Comparison of ENCODE assay signal across 11 mouse cellular contexts in genomic region chr2:158609681-158610080, GRCm38 (mm10). TPM values are rescaled to one million over a fixed set of nuclear protein-coding genes. Genes with fewer than 3 reads are reported as not detected.
DNase-seq lines count a peak whose midpoint lies in the region; ATAC-seq and TF ChIP-seq lines count a peak whose summit lies in the region.
"Had no signal": no experiment of that assay in that cellular context is flagged by ENCODE, and none has a peak within 500 bp of the region (broad histone marks: within the 10 kb centered on the region; RNA-seq: fewer than 3 reads in every experiment).

No protein-coding gene starts in this region.

- peak overlapping the region; percentile 34 for H3K4me2 ChIP-seq in kidney, postnatal 0 days (ENCODE audit: low read length)
- H3K4me2 ChIP-seq in hindbrain, embryonic 12.5 days (replicated peaks) = peak overlapping the region; percentile 52

- H3K27ac ChIP-seq in kidney, postnatal 0 days = no peak overlapping the region
- H3K27ac ChIP-seq in embryonic facial prominence, embryonic 10.5 days (replicated peaks) = no peak overlapping the region
- H3K27ac ChIP-seq in hindbrain, embryonic 12.5 days = peak overlapping the region; percentile 92
- H3K27ac ChIP-seq: gastrocnemius, adult 2 months had no signal

- no peak for DNase-seq in kidney, postnatal 0 days (ENCODE audit: low spot score)
- DNase-seq in kidney, postnatal 10 days = no peak
- peak; percentile 53 for DNase-seq in embryonic facial prominence, embryonic 10.5 days (ENCODE audit: low spot score)
- DNase-seq in neural tube, embryonic 10.5 days (ENCODE audit: extremely low spot score, low spot score) = peak; percentile 41
- no peak for DNase-seq in T-cell, adult 2 months (ENCODE audit: low spot score)
- DNase-seq in MN1 (ENCODE audit: low spot score) = no peak
- DNase-seq in natural killer cell, adult 2 months (ENCODE audit: low spot score in 2 of 2) = no peak
- DNase-seq: cerebellum, adult 18-20 months; gastrocnemius, adult 2 months had no signal

- peaks cover 74% of the 10 kb centered on the region for H3K27me3 ChIP-seq in kidney, postnatal 0 days (ENCODE audit: insufficient read depth, low read length)
- peaks cover 100% of the 10 kb centered on the region for H3K27me3 ChIP-seq in embryonic facial prominence, embryonic 10.5 days (replicated peaks; ENCODE audit: low read depth, poor library complexity, severe bottlenecking)
- H3K27me3 ChIP-seq in hindbrain, embryonic 12.5 days = peaks cover 89% of the 10 kb centered on the region

- H3K9ac ChIP-seq in kidney, postnatal 0 days (ENCODE audit: low read depth, low read length) = no peak overlapping the region
- H3K9ac ChIP-seq in hindbrain, embryonic 12.5 days = peak overlapping the region; percentile 69

- H3K4me1 ChIP-seq in kidney, postnatal 0 days (replicated peaks; ENCODE audit: insufficient read depth, low read length) = peaks cover 7% of the 10 kb centered on the region; the same call in 1 of the 2 replicates
- H3K4me1 ChIP-seq in embryonic facial prominence, embryonic 10.5 days = peaks cover 39% of the 10 kb centered on the region
- peaks cover 27% of the 10 kb centered on the region for H3K4me1 ChIP-seq in hindbrain, embryonic 12.5 days

- no peaks in the 10 kb centered on the region for H3K9me3 ChIP-seq in kidney, postnatal 0 days (replicated peaks; ENCODE audit: low read length)
- no peaks in the 10 kb centered on the region for H3K9me3 ChIP-seq in embryonic facial prominence, embryonic 10.5 days
- H3K9me3 ChIP-seq in hindbrain, embryonic 12.5 days (replicated peaks) = no peaks in the 10 kb centered on the region

- 0 out of 2 replicates have a peak overlapping the region, but pooled peaks have one; percentile 11 for H3K4me3 ChIP-seq in kidney, postnatal 0 days (replicated peaks; ENCODE audit: low read depth, low read length)
- H3K4me3 ChIP-seq in embryonic facial prominence, embryonic 10.5 days = peak overlapping the region; percentile 46
- peak overlapping the region; percentile 49 for H3K4me3 ChIP-seq in hindbrain, embryonic 12.5 days

- H3K36me3 ChIP-seq in kidney, postnatal 0 days (ENCODE audit: insufficient read depth, low read length) = no peaks in the 10 kb centered on the region
- no peaks in the 10 kb centered on the region for H3K36me3 ChIP-seq in embryonic facial prominence, embryonic 10.5 days (replicated peaks)
- no peaks in the 10 kb centered on the region for H3K36me3 ChIP-seq in hindbrain, embryonic 12.5 days

- no peak for TF ChIP-seq CTCF in kidney, postnatal 0 days (IDR thresholded peaks at IDR 0.05; ENCODE audit: low read depth)

- WGBS in kidney, postnatal 0 days = under 1% methylated on average over 27 of the region's 27 CpGs
- under 1% methylated on average over 27 of the region's 27 CpGs for WGBS in embryonic facial prominence, embryonic 10.5 days
- under 1% methylated on average over 27 of the region's 27 CpGs for WGBS in hindbrain, embryonic 12.5 days

- no peak for ATAC-seq in kidney, postnatal 0 days (replicated peaks; ENCODE audit: low FRiP score, low read depth)
- no peak for ATAC-seq in hindbrain, embryonic 12.5 days (ENCODE audit: low FRiP score)
- ATAC-seq: Patski had no signal

RNA-seq across cellular contexts. Expression of gene Slc32a1, which starts 0.9 kb away (rescaled TPM):
- polyA plus RNA-seq in kidney, postnatal 0 days (2015; fragmentation: Nextera tagmentation; extraction: Ambion mirVana) = not detected in 2 replicates
- polyA plus RNA-seq in embryonic facial prominence, embryonic 10.5 days (2016; fragmentation: Nextera tagmentation; extraction: Ambion mirVana) = 0.05 and 0.15 TPM in 2 replicates
- 3.5 and 4.3 TPM in 2 replicates for polyA plus RNA-seq in hindbrain, embryonic 12.5 days (2016; fragmentation: Nextera tagmentation; extraction: Ambion mirVana)
- polyA plus RNA-seq: Patski had no signal

RNA-seq across cellular contexts. Expression of gene Actr5, which starts 15.0 kb away (rescaled TPM):
- 7.1 and 9.1 TPM in 2 replicates for polyA plus RNA-seq in kidney, postnatal 0 days (2015; fragmentation: Nextera tagmentation; extraction: Ambion mirVana)
- 14.4 and 16.7 TPM in 2 replicates for polyA plus RNA-seq in embryonic facial prominence, embryonic 10.5 days (2016; fragmentation: Nextera tagmentation; extraction: Ambion mirVana)
- polyA plus RNA-seq in hindbrain, embryonic 12.5 days (2016; fragmentation: Nextera tagmentation; extraction: Ambion mirVana) = 21.1 and 23.7 TPM in 2 replicates

RNA-seq across cellular contexts. Expression of gene Ppp1r16b, which starts 55.5 kb away (rescaled TPM):
- 10.1 TPM in 2 replicates for polyA plus RNA-seq in kidney, postnatal 0 days (2015; fragmentation: Nextera tagmentation; extraction: Ambion mirVana)
- 3.3 TPM in 2 replicates for polyA plus RNA-seq in embryonic facial prominence, embryonic 10.5 days (2016; fragmentation: Nextera tagmentation; extraction: Ambion mirVana)
- polyA plus RNA-seq in hindbrain, embryonic 12.5 days (2016; fragmentation: Nextera tagmentation; extraction: Ambion mirVana) = 3.7 and 3.8 TPM in 2 replicates

Comparison
In these comparisons a context has a peak if more than half of its experiments do, and no peak if none do; other contexts are left out.
1. DNase-seq: peak in embryonic facial prominence, embryonic 10.5 days (single experiment) and neural tube, embryonic 10.5 days (single experiment); none in kidney, postnatal 0 days (single experiment), kidney, postnatal 10 days (single experiment), T-cell, adult 2 months (single experiment), MN1 (single experiment) and natural killer cell, adult 2 months (0 of 2).
2. Peak in every context shown above with its lines, with median percentiles within 50 percentile points of each other: H3K4me3 ChIP-seq.